Mouse (Mus musculus) E14TG2a.4 (cell line): ENCODE data around the gene Tada3.

Source experiments
- CTCF ChIP-seq: conservative IDR thresholded peaks from 2 replicates; pipeline ENCODE4 v1.5.1; 2014; ENCODE audit warnings: low read length
- POU5F1 ChIP-seq: IDR thresholded peaks from 2 replicates; pipeline ENCODE4 v1.6.1; 2014; ENCODE audit warnings: low read length, borderline replicate concordance

- TF ChIP-seq CTCF: no peak
- no peak for TF ChIP-seq POU5F1
These were observed 16.3 kb upstream of the Tada3 start for GRCm38 (mm10) chr6:113393951-113394350.
